Mouse (Mus musculus) stomach, postnatal 0 days (tissue): Measurements from ENCODE around the gene Tbl2.

Experiments used
- CTCF ChIP-seq: IDR thresholded peaks from 2 replicates; pipeline ENCODE4 v1.5.1; 2016; ENCODE audit warnings: antibody characterized with exemption, low read depth, mild to moderate bottlenecking, moderate library complexity
- EP300 ChIP-seq: optimal IDR thresholded peaks from 2 replicates; pipeline ENCODE3; 2016; ENCODE audit warnings: antibody characterized with exemption

DNA sequence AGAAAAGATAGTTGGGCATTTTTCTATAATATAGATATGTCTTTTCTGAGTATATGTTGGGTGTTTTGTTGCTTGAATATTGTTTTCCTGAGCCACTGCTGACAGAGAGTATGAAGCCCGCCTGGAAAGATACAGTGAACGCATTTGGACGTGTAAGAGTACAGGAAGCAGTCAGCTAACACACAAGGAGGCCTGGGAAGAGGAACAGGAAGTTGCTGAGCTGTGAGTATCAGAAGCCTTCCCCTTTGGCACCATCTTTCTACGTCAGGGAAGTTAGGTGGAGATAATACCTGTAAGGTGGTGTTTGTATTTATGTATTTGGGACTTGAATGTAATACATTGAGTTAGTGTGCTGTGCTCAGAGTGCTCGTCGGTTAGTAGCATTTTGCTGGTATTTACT is 46.9 kb downstream of the Tbl2 start:
- no peak for TF ChIP-seq CTCF
- no peak for TF ChIP-seq EP300
